Mouse (Mus musculus): ENCODE measurements around the gene Gtsf1.

DNA sequence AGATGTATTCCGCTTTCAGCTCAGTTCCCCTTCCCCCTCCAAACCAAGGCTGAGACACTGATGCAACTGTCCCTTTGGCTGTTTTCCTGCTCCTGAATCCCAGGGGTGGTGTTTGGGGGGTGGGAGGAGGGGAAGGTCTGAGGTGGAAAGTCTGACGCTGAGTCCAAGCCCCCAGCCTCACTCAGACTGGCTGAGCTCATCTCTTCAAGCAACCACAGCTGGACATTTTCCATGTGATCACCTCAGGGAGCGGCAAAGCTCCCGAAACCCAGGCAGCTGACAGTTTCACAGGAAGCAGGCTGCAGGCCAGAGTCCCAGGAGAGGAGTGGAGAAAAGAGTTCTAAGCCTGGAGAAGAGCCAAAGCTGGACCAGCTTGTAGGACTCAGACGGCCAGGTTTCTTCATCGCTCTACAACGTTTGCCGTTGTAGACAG is 53.4 kb downstream of the Gtsf1 start:
- TF ChIP-seq ZC3H11A (IDR thresholded peaks at IDR 0.05; ENCODE audit: borderline replicate concordance, low read depth, low read length), result no peak
- no peak for TF ChIP-seq ZNF384 (IDR thresholded peaks at IDR 0.05; ENCODE audit: low read depth, low read length)
- TF ChIP-seq HCFC1 (IDR thresholded peaks at IDR 0.05; ENCODE audit: borderline replicate concordance, insufficient read depth, low read length), result no peak
- TF ChIP-seq MAFK (IDR thresholded peaks at IDR 0.05; ENCODE audit: insufficient read depth, low read depth, low read length), result no peak
- TF ChIP-seq CHD2 (IDR thresholded peaks at IDR 0.05; ENCODE audit: low read depth, low read length), result no peak

Measured in ES-E14 (cell line).